Mouse (Mus musculus): Measurements from ENCODE around the gene Pkd1.
A peak's percentile ranks its signal among the peaks of the same experiment; 100 is the strongest.

Pkd1 gene

GRCm38 (mm10) chr17:24549618-24550415 is at the start of gene Pkd1:
Gene Pkd1, plus strand, starts transcription at chr17:24549834.
- peak; percentile 100 for DNase-seq (ENCODE audit: low read depth, low spot score)

- DNase-seq (ENCODE audit: low read depth, low spot score) = peak; percentile 22
Observed at GRCm38 (mm10) chr17:24502208-24502607, 47.4 kb upstream of the Pkd1 start.

DNA sequence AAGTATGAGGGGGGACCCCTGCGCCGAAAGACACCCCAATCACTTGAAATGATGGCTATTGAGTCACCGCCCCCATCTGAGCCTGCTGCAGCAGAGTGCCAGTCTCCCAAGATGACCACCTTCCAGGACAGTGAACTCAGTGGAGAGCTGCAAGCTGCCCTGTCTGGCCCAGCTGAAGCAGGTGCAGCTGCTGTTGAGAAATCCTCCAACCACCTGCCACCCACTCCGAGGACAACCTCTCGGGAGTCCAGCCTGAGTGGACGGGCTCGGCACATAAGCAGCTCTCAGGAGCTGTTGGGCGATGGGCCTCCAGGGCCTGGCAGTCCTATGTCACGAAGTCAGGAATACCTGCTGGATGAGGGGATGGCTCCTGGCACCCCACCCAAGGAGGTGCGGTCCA is 45.5 kb upstream of the Pkd1 start:
- DNase-seq (ENCODE audit: low read depth, low spot score) = no peak

DNA sequence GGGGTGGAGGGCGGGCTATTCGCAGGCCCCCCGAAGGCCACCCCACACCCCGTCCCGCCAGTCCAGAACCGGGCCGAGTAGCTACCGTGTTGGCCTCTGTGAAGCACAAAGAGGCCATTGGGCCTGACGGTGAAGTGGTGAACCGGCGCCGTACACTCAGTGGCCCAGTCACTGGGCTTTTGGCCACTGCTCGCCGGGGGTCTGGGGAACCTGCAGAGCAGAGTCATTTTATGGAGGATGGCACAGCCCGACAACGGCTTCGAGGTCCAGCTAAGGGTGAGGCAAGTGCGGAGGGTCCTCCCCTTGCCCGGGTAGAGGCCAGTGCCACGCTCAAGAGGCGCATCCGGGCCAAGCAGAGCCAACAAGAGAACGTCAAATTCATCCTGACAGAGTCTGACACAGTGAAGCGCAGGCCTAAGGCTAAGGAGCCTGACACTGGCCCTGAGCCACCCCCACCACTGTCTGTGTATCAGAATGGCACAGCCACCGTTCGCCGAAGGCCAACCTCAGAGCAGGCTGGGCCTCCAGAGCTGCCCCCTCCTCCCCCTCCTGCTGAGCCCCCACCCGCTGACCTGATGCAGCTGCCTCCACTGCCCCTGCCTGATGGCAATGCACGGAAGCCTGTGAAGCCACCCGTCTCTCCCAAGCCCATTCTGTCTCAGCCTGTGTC is 44.2 kb upstream of the Pkd1 start:
- DNase-seq (ENCODE audit: low read depth, low spot score) = no peak

DNA sequence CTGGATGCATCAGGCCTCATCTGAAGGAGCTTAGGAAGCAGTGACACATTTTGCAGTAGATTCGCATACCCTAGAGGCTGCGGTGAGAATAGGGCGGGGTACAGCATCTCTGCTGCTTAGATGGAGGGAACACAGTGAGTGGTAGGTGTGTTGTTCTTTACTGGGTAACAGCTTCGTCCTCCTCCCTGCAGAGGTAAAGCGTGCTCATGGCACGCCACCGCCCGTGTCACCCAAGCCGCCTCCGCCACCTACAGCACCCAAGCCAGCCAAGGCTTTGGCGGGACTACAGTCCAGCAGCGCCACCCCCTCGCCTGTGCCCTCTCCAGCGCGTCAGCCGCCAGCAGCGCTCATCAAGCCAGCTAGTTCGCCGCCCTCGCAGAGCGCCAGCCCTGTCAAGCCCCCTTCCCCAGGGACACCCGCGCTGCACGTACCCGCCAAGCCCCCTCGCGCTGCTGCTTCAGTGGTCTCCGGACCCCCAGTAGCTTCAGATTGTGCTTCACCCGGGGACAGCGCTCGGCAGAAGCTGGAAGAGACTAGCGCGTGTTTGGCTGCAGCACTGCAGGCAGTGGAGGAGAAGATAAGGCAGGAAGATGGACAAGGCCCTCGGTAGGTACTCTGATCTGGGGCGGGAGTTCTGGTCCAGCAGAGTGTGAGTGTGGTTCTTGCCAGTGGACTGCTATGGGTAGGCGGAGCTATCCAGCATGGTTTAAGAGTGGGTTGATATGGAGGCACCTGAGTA is 43.1 kb upstream of the Pkd1 start:
- DNase-seq (ENCODE audit: low read depth, low spot score) = no peak

GRCm38 (mm10) chr17:24507129-24507664 is 42.4 kb upstream of the Pkd1 start:
- DNase-seq (ENCODE audit: low read depth, low spot score) = no peak

- DNase-seq (ENCODE audit: low read depth, low spot score) = no peak
Observed at GRCm38 (mm10) chr17:24507806-24508460, 41.7 kb upstream of the Pkd1 start.

GRCm38 (mm10) chr17:24513609-24514008 is 36.0 kb upstream of the Pkd1 start:
- DNase-seq (ENCODE audit: low read depth, low spot score) = peak; percentile 16

- no peak for DNase-seq (ENCODE audit: low read depth, low spot score)
Observed at GRCm38 (mm10) chr17:24514270-24515257, 35.1 kb upstream of the Pkd1 start.

DNA sequence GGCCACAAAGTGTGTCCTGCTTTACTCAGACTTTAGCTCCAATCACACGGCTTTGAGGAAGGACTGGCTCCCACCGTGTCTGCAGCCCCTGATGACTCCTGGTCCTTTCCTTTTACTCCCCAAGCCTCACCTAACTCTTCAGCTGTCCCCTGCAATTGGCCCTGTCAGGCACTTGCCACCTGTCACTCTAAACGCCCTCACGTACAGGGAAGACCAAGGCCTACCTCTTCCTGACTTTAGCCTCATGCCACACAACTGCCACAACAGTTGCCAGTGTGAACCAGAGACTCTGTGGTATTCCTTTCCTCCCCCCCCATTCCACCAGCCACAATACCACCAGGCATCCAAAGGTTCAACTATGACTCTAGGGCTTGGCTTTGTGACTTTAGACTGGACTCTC is 29.2 kb upstream of the Pkd1 start:
- no peak for DNase-seq (ENCODE audit: low read depth, low spot score)

- no peak for DNase-seq (ENCODE audit: low read depth, low spot score)
Observed at GRCm38 (mm10) chr17:24524734-24525133, 24.9 kb upstream of the Pkd1 start.

GRCm38 (mm10) chr17:24527315-24527714 is 22.3 kb upstream of the Pkd1 start:
- no peak for DNase-seq (ENCODE audit: low read depth, low spot score)

- DNase-seq (ENCODE audit: low read depth, low spot score) = peak; percentile 99
Observed at GRCm38 (mm10) chr17:24527723-24528559, 21.7 kb upstream of the Pkd1 start, which contains the start of gene Traf7. Gene Traf7, minus strand, starts transcription at chr17:24527938.

DNA sequence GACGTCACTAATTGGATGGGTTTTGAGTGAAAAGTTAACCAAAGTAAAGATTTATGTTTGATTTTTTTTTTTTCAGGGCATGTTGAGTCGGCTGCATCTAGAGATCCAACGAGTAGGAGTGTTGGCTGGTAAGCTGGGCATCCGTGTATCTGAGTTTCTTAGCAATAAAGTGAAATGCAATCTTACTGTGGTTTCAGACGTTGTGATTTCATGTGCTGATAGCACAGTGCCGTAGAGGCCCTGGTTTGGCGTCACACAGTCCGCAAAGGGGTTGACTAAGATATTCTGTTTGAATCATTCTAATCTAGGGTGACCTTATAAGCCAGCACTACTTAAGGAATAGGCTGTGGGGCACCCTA is 21.1 kb upstream of the Pkd1 start:
- DNase-seq (ENCODE audit: low read depth, low spot score) = peak; percentile 39

- peak; percentile 80 for DNase-seq (ENCODE audit: low read depth, low spot score)
Observed at GRCm38 (mm10) chr17:24529007-24529451, 20.6 kb upstream of the Pkd1 start.

DNA sequence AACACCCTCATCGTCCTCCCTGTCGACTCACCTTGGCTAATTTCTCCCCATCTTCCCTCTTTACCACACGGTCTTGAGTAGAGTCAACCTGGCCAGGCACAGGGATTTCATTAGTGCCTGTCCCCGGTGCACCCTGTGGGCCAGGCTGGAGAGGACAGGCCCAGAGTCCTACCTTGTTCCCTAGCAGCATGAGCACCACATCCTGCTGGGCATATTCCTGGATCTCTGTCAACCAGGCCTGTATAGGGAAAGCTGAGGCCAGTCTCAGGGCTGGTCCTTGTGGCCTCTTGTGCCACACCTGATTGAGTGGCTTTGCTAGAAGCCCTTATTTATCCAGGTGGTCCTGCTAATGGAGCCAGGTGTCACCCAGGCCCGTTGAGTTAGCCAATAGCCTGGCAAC is 19.8 kb upstream of the Pkd1 start:
- DNase-seq (ENCODE audit: low read depth, low spot score) = peak; percentile 44

- DNase-seq (ENCODE audit: low read depth, low spot score) = peak; percentile 49
Observed at GRCm38 (mm10) chr17:24530361-24531050, 19.1 kb upstream of the Pkd1 start.

GRCm38 (mm10) chr17:24531064-24531463 is 18.6 kb upstream of the Pkd1 start:
- DNase-seq (ENCODE audit: low read depth, low spot score) = peak; percentile 35

DNA sequence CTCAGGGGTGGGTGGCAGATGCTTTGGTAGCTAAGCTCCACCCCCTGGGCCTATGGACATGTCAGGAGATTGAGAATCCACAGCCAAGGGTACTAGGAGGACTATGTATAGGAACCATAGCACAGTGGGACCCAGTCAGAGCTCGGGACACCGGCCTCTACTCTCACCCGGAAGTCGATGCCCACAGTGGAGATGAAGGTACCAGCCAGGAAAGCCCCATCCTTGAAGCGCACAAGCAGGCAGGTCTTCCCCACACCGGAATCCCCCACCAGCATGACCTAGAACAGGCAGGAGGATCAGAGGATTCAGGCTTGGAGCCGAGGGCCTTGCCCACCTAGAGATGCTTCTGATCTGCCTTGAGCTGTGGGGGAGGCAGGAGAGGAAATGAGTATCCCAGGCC is 17.6 kb upstream of the Pkd1 start:
- DNase-seq (ENCODE audit: low read depth, low spot score) = peak; percentile 38

Measured in A20 (cell line).